9 mouse cellular contexts compared by ENCODE assay signal in the genomic region with DNA sequence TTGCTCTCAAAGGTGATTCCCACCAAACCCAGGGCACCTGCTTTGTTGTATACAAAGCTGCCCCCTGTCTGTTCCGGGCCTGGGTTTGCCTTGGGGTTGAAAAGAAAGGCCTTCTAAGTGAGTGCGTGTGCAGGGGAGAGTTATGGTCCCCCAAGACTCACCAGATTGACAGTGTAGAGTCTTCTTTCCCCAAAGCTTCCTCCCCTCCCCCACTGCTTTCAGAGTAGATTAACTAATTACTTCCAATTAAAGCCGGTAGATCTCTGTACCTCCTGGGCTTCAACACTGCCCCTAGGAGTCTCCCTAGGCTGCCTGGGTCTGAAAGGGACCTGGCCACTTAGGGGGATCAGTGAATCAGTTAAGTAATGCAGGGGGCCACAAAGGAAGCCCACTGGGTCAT. TPM values are rescaled to one million over a fixed set of nuclear protein-coding genes. Genes with fewer than 3 reads are reported as not detected.
A peak's percentile ranks its signal among the peaks of the same experiment; 100 is the strongest.
DNase-seq lines count a peak whose midpoint lies in the region; ATAC-seq lines count a peak whose summit lies in the region.
"Had no signal": no experiment of that assay in that cellular context is flagged by ENCODE, and none has a peak within 500 bp of the region (broad histone marks: within the 10 kb centered on the region; RNA-seq: fewer than 3 reads in every experiment).

No protein-coding gene starts in this region.

- H3K36me3 ChIP-seq in heart, embryonic 13.5 days: no peaks in the 10 kb centered on the region
- H3K36me3 ChIP-seq in hindbrain, embryonic 13.5 days: no peaks in the 10 kb centered on the region
- H3K36me3 ChIP-seq in midbrain, embryonic 12.5 days: no peaks in the 10 kb centered on the region

- ATAC-seq in heart, embryonic 13.5 days (ENCODE audit: extremely low read depth, insufficient number of reproducible peaks, low FRiP score, low TSS enrichment): no peak
- ATAC-seq in hindbrain, embryonic 13.5 days (ENCODE audit: low FRiP score): no peak
- ATAC-seq in midbrain, embryonic 12.5 days (ENCODE audit: low FRiP score, low read depth): no peak

- H3K4me1 ChIP-seq in heart, embryonic 13.5 days: peaks cover 55% of the 10 kb centered on the region
- H3K4me1 ChIP-seq in hindbrain, embryonic 13.5 days (replicated peaks): peaks cover 44% of the 10 kb centered on the region
- peaks cover 37% of the 10 kb centered on the region for H3K4me1 ChIP-seq in midbrain, embryonic 12.5 days

- intact Hi-C loops in heart, postnatal 36 days (cut with DNase I): loop anchor here (1.0 to 5.0 kb wide), 2 partner anchors 82 to 518 kb away; partner anchors contain the start of gene Lrrc73

- DNase-seq in heart, postnatal 36 days: no peak
- peak; percentile 53 for DNase-seq in MN1 (ENCODE audit: low spot score)
- no peak for DNase-seq in layer of hippocampus, adult 8-10 months (ENCODE audit: low spot score in 2 of 2)
- DNase-seq in frontal cortex, postnatal 14 days (ENCODE audit: low spot score in 2 of 2): no peak
- no peak for DNase-seq in gastrocnemius, adult 18-20 months (ENCODE audit: low spot score)

- H3K4me3 ChIP-seq in heart, embryonic 13.5 days: peak overlapping the region; percentile 44
- peak overlapping the region; percentile 38 for H3K4me3 ChIP-seq in hindbrain, embryonic 13.5 days
- H3K4me3 ChIP-seq in midbrain, embryonic 12.5 days: peak overlapping the region; percentile 34; the same call in 1 of the 2 replicates

- 19% methylated on average over 3 of the region's 3 CpGs for WGBS in heart, embryonic 13.5 days
- 8% methylated on average over 3 of the region's 3 CpGs for WGBS in hindbrain, embryonic 13.5 days
- WGBS in midbrain, embryonic 12.5 days: 10% methylated on average over 3 of the region's 3 CpGs

- H3K4me2 ChIP-seq in heart, embryonic 13.5 days: peak overlapping the region; percentile 71
- peak overlapping the region; percentile 73 for H3K4me2 ChIP-seq in hindbrain, embryonic 13.5 days
- peak overlapping the region; percentile 60 for H3K4me2 ChIP-seq in midbrain, embryonic 12.5 days (replicated peaks)

- H3K9me3 ChIP-seq in heart, embryonic 13.5 days: no peaks in the 10 kb centered on the region
- H3K9me3 ChIP-seq in hindbrain, embryonic 13.5 days: no peaks in the 10 kb centered on the region
- H3K9me3 ChIP-seq in midbrain, embryonic 12.5 days: no peaks in the 10 kb centered on the region

- peaks cover 28% of the 10 kb centered on the region for H3K27me3 ChIP-seq in heart, embryonic 13.5 days (replicated peaks)
- peaks cover 22% of the 10 kb centered on the region for H3K27me3 ChIP-seq in hindbrain, embryonic 13.5 days
- H3K27me3 ChIP-seq in midbrain, embryonic 12.5 days: peaks cover 36% of the 10 kb centered on the region

- peak overlapping the region; percentile 68 for H3K9ac ChIP-seq in heart, embryonic 13.5 days
- H3K9ac ChIP-seq in hindbrain, embryonic 13.5 days: peak overlapping the region; percentile 71
- H3K9ac ChIP-seq in midbrain, embryonic 12.5 days (replicated peaks): peak overlapping the region; percentile 57

- H3K27ac ChIP-seq in heart, embryonic 13.5 days (replicated peaks): peak overlapping the region; percentile 90
- H3K27ac ChIP-seq in hindbrain, embryonic 13.5 days: peak overlapping the region; percentile 78
- peak overlapping the region; percentile 27; the same call in 1 of the 2 replicates for H3K27ac ChIP-seq in midbrain, embryonic 12.5 days (replicated peaks)

RNA-seq across cellular contexts. Expression of gene 1600014C23Rik, which starts 0.7 kb away (rescaled TPM):
- 0.64 and 0.84 TPM in 2 replicates for polyA plus RNA-seq in heart, embryonic 13.5 days (2015; fragmentation: Nextera tagmentation; extraction: Ambion mirVana)
- not detected for total RNA-seq in heart, postnatal 36 days (2021)
- polyA plus RNA-seq in hindbrain, embryonic 13.5 days (2015; fragmentation: Nextera tagmentation; extraction: Ambion mirVana): not detected in 2 replicates
- not detected in 2 replicates for polyA plus RNA-seq in midbrain, embryonic 12.5 days (2016; fragmentation: Nextera tagmentation; extraction: Ambion mirVana)
- not detected for total RNA-seq in layer of hippocampus, adult 8-10 months (2022)
- total RNA-seq in gastrocnemius, adult 18-20 months (2021): not detected
- total RNA-seq: left cerebral cortex, postnatal 10 days had no signal

RNA-seq across cellular contexts. Expression of gene Tmem63b, which starts 47.6 kb away (rescaled TPM):
- 35.5 and 39.3 TPM in 2 replicates for polyA plus RNA-seq in heart, embryonic 13.5 days (2015; fragmentation: Nextera tagmentation; extraction: Ambion mirVana)
- 10 to 100 TPM; 84.6 to 88.1 TPM for total RNA-seq in heart, postnatal 36 days (2021)
- polyA plus RNA-seq in hindbrain, embryonic 13.5 days (2015; fragmentation: Nextera tagmentation; extraction: Ambion mirVana): 123 and 139 TPM in 2 replicates
- 97.9 and 107 TPM in 2 replicates for polyA plus RNA-seq in midbrain, embryonic 12.5 days (2016; fragmentation: Nextera tagmentation; extraction: Ambion mirVana)
- 100 to 1,000 TPM; 160 to 184 (median 166) TPM for total RNA-seq in layer of hippocampus, adult 8-10 months (2022)
- total RNA-seq in gastrocnemius, adult 18-20 months (2021): 10 to 100 TPM; 65.0 to 70.8 TPM

RNA-seq across cellular contexts. Expression of gene Mrpl14, which starts 48.2 kb away (rescaled TPM):
- 126 and 147 TPM in 2 replicates for polyA plus RNA-seq in heart, embryonic 13.5 days (2015; fragmentation: Nextera tagmentation; extraction: Ambion mirVana)
- 100 to 1,000 TPM; 140 to 155 TPM for total RNA-seq in heart, postnatal 36 days (2021)
- 121 and 122 TPM in 2 replicates for polyA plus RNA-seq in hindbrain, embryonic 13.5 days (2015; fragmentation: Nextera tagmentation; extraction: Ambion mirVana)
- polyA plus RNA-seq in midbrain, embryonic 12.5 days (2016; fragmentation: Nextera tagmentation; extraction: Ambion mirVana): 105 and 110 TPM in 2 replicates
- total RNA-seq in layer of hippocampus, adult 8-10 months (2022): 10 to 100 TPM; 36.8 to 48.9 (median 39.1) TPM
- 100 to 1,000 TPM; 119 to 165 TPM for total RNA-seq in gastrocnemius, adult 18-20 months (2021)

Comparison
In these comparisons a context has a peak if more than half of its experiments do, and no peak if none do; other contexts are left out.
1. H3K27ac ChIP-seq: peak in every context shown above with its lines; median percentile 90 in heart, embryonic 13.5 days; 78 in hindbrain, embryonic 13.5 days; 27 in midbrain, embryonic 12.5 days.